Comparison of ENCODE assay signal across 8 mouse cellular contexts in genomic region chr5:125465701-125466106, GRCm38 (mm10). TPM values are rescaled to one million over a fixed set of nuclear protein-coding genes. Genes with fewer than 3 reads are reported as not detected.
DNase-seq lines count a peak whose midpoint lies in the region; ATAC-seq and TF ChIP-seq lines count a peak whose summit lies in the region.

No protein-coding gene starts in this region.

- no peaks in the 10 kb centered on the region for H3K27me3 ChIP-seq in kidney, embryonic 14.5 days (ENCODE audit: control insufficient read depth, insufficient read depth, low read length)
- H3K27me3 ChIP-seq in limb, embryonic 15.5 days = no peaks in the 10 kb centered on the region

- no peak for TF ChIP-seq CTCF in bone marrow macrophage, adult 2 months (IDR thresholded peaks at IDR 0.05; ENCODE audit: low read depth, low read length)
- TF ChIP-seq CTCF in embryonic fibroblast, embryonic 13.5 days (IDR thresholded peaks at IDR 0.05; ENCODE audit: borderline replicate concordance, insufficient read depth, low read length) = no peak

- H3K36me3 ChIP-seq in kidney, embryonic 14.5 days (ENCODE audit: control insufficient read depth, insufficient read depth, low read length) = no peaks in the 10 kb centered on the region
- no peaks in the 10 kb centered on the region for H3K36me3 ChIP-seq in limb, embryonic 15.5 days

- H3K4me2 ChIP-seq in kidney, embryonic 14.5 days (replicated peaks; ENCODE audit: low read depth, low read length) = peak overlapping the region; percentile 45
- H3K4me2 ChIP-seq in limb, embryonic 15.5 days = peak overlapping the region; percentile 48

- H3K9me3 ChIP-seq in kidney, embryonic 14.5 days (ENCODE audit: control insufficient read depth, low read length) = no peaks in the 10 kb centered on the region
- no peaks in the 10 kb centered on the region for H3K9me3 ChIP-seq in limb, embryonic 15.5 days

- WGBS in kidney, embryonic 14.5 days = under 1% methylated on average over 25 of the region's 25 CpGs
- under 1% methylated on average over 25 of the region's 25 CpGs for WGBS in limb, embryonic 15.5 days

- H3K4me1 ChIP-seq in bone marrow macrophage, adult 2 months (ENCODE audit: control insufficient read depth, insufficient read depth, low read length) = peaks cover 11% of the 10 kb centered on the region; the same call in 1 of the 2 replicates
- H3K4me1 ChIP-seq in embryonic fibroblast, embryonic 13.5 days (ENCODE audit: control insufficient read depth, insufficient read depth, low read length) = no peaks in the 10 kb centered on the region
- peaks cover 4% of the 10 kb centered on the region; the same call in 1 of the 2 replicates for H3K4me1 ChIP-seq in kidney, embryonic 14.5 days (ENCODE audit: control insufficient read depth, insufficient read depth, low read length)
- peaks cover 5% of the 10 kb centered on the region; the same call in 1 of the 2 replicates for H3K4me1 ChIP-seq in limb, embryonic 15.5 days

- peak overlapping the region; percentile 14; the same call in 1 of the 2 replicates for H3K9ac ChIP-seq in kidney, embryonic 14.5 days (ENCODE audit: low read depth, low read length)
- H3K9ac ChIP-seq in limb, embryonic 15.5 days = no peak overlapping the region

- TF ChIP-seq POLR2A in bone marrow macrophage, adult 2 months (IDR thresholded peaks at IDR 0.05; ENCODE audit: borderline replicate concordance, low read depth, low read length) = no peak
- TF ChIP-seq POLR2A in embryonic fibroblast, embryonic 13.5 days (IDR thresholded peaks at IDR 0.05; ENCODE audit: low read depth, low read length) = peak; percentile 91

- peak; percentile 99 for ATAC-seq in kidney, embryonic 14.5 days (ENCODE audit: low FRiP score, low TSS enrichment)
- peak; percentile 99 for ATAC-seq in limb, embryonic 15.5 days (ENCODE audit: insufficient number of reproducible peaks, low FRiP score, low TSS enrichment, low read depth)

- DNase-seq in A20 (ENCODE audit: low read depth, low spot score) = peak; percentile 100
- DNase-seq in heart, adult 9 months (ENCODE audit: low spot score in 2 of 2) = peak; percentile 96 to 97
- peak; percentile 90 to 91 for DNase-seq in monocyte, adult 2 months (ENCODE audit: low read depth in 1 of 2, low spot score in 2 of 2)
- DNase-seq in spleen, postnatal 36 days (ENCODE audit: low spot score in 2 of 2) = peak; percentile 98

- peak overlapping the region; percentile 45 for H3K27ac ChIP-seq in bone marrow macrophage, adult 2 months (ENCODE audit: insufficient read depth, low read depth, low read length)
- no peak overlapping the region for H3K27ac ChIP-seq in embryonic fibroblast, embryonic 13.5 days (ENCODE audit: insufficient read depth, low read length)
- no peak overlapping the region for H3K27ac ChIP-seq in kidney, embryonic 14.5 days (ENCODE audit: low read depth, low read length)
- H3K27ac ChIP-seq in limb, embryonic 15.5 days = peak overlapping the region; percentile 54; the same call in 1 of the 2 replicates

- H3K4me3 ChIP-seq in bone marrow macrophage, adult 2 months (ENCODE audit: insufficient read depth, low read length) = peak overlapping the region; percentile 50
- H3K4me3 ChIP-seq in embryonic fibroblast, embryonic 13.5 days (ENCODE audit: insufficient read depth, low read length) = peak overlapping the region; percentile 12; the same call in 1 of the 2 replicates
- H3K4me3 ChIP-seq in kidney, embryonic 14.5 days (ENCODE audit: low read length) = peak overlapping the region; percentile 32
- peak overlapping the region; percentile 36 for H3K4me3 ChIP-seq in limb, embryonic 15.5 days

RNA-seq across cellular contexts. Expression of gene Aacs, which starts 9.9 kb away (rescaled TPM):
- polyA plus RNA-seq in bone marrow macrophage, adult 2 months (2012; ENCODE audit: insufficient read depth, insufficient read length, missing spikeins) = 10.3 and 19.0 TPM in 2 replicates
- 40.7 and 44.4 TPM in 2 replicates for polyA plus RNA-seq in embryonic fibroblast, embryonic 13.5 days (2011; ENCODE audit: insufficient read length, low read depth, missing spikeins)
- polyA plus RNA-seq in kidney, embryonic 14.5 days (2014; fragmentation: Nextera tagmentation; extraction: Ambion mirVana) = 21.0 and 36.6 TPM in 2 replicates
- polyA plus RNA-seq in limb, embryonic 15.5 days (2015; fragmentation: Nextera tagmentation; extraction: Ambion mirVana) = 50.5 and 53.2 TPM in 2 replicates

RNA-seq across cellular contexts. Expression of gene Bri3bp, which starts 24.3 kb away (rescaled TPM):
- polyA plus RNA-seq in bone marrow macrophage, adult 2 months (2012; ENCODE audit: insufficient read depth, insufficient read length, missing spikeins) = 11.6 and 11.8 TPM in 2 replicates
- polyA plus RNA-seq in embryonic fibroblast, embryonic 13.5 days (2011; ENCODE audit: insufficient read length, low read depth, missing spikeins) = 30.2 and 37.5 TPM in 2 replicates
- polyA plus RNA-seq in kidney, embryonic 14.5 days (2014; fragmentation: Nextera tagmentation; extraction: Ambion mirVana) = 29.6 and 39.8 TPM in 2 replicates
- 32.4 and 33.0 TPM in 2 replicates for polyA plus RNA-seq in limb, embryonic 15.5 days (2015; fragmentation: Nextera tagmentation; extraction: Ambion mirVana)

RNA-seq across cellular contexts. Expression of gene Dhx37, which starts 31.8 kb away (rescaled TPM):
- polyA plus RNA-seq in bone marrow macrophage, adult 2 months (2012; ENCODE audit: insufficient read depth, insufficient read length, missing spikeins) = 13.1 and 18.4 TPM in 2 replicates
- polyA plus RNA-seq in embryonic fibroblast, embryonic 13.5 days (2011; ENCODE audit: insufficient read length, low read depth, missing spikeins) = 18.6 and 27.6 TPM in 2 replicates
- 7.7 and 14.4 TPM in 2 replicates for polyA plus RNA-seq in kidney, embryonic 14.5 days (2014; fragmentation: Nextera tagmentation; extraction: Ambion mirVana)
- polyA plus RNA-seq in limb, embryonic 15.5 days (2015; fragmentation: Nextera tagmentation; extraction: Ambion mirVana) = 9.0 and 9.2 TPM in 2 replicates

Comparison
In these comparisons a context has a peak if more than half of its experiments do, and no peak if none do; other contexts are left out.
1. H3K27ac ChIP-seq: peak in bone marrow macrophage, adult 2 months (single experiment) and limb, embryonic 15.5 days (single experiment); none in embryonic fibroblast, embryonic 13.5 days (single experiment) and kidney, embryonic 14.5 days (single experiment).
2. Peak in every context shown above with its lines, with median percentiles within 50 percentile points of each other: DNase-seq and H3K4me3 ChIP-seq.